ENCODE assay signal across 13 mouse cellular contexts in the genomic region with DNA sequence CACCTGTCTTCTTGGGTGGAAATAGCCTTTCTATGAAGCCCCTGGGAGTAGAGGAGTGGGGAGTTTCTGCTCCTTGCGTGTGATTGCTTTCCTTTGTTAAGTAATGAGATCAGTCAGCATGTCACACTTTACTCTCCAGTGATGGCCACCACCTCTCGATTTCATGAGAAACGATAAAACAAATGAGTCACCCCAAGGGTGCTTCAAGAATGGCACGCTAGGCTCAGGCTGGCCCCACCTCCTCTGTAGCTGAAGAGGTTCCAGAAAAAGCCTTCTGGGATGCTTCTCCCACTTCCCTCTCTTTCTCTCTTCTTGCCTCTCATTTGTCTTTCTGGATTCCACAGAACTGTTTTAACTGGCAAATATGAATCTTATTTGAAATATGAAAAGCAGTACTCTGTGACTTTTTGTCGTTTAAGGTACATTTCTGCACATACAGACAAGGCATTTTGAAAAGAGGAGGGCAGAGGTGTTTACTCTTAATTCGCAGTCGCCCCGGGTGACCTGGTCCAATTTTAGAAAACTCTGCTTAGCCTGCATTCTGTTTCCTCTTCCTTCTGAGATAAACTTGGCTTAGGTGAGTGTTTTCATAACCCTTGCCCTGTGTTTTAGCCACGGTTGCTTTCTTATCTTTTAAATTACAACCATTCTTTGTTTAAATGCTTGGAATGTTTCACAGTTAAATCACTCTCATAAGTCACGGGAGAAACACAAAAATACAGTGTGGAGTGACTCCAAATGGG. TPM values are rescaled to one million over a fixed set of nuclear protein-coding genes. Genes with fewer than 3 reads are reported as not detected.
A peak's percentile ranks its signal among the peaks of the same experiment; 100 is the strongest.
DNase-seq lines count a peak whose midpoint lies in the region; ATAC-seq lines count a peak whose summit lies in the region.
"Had no signal": no experiment of that assay in that cellular context is flagged by ENCODE, and none has a peak within 500 bp of the region (broad histone marks: within the 10 kb centered on the region; RNA-seq: fewer than 3 reads in every experiment).

No protein-coding gene starts in this region.

- no peaks in the 10 kb centered on the region for H3K9me3 ChIP-seq in kidney, embryonic 15.5 days (replicated peaks)
- H3K9me3 ChIP-seq in heart, embryonic 13.5 days, result no peaks in the 10 kb centered on the region
- H3K9me3 ChIP-seq: G1E had no signal

- ATAC-seq in kidney, embryonic 15.5 days (replicated peaks; ENCODE audit: low FRiP score), result no peak
- ATAC-seq in heart, embryonic 13.5 days (ENCODE audit: extremely low read depth, insufficient number of reproducible peaks, low FRiP score, low TSS enrichment), result no peak
- ATAC-seq: forebrain, postnatal 0 days had no signal

- H3K27ac ChIP-seq in kidney, embryonic 15.5 days, result no peak overlapping the region
- H3K27ac ChIP-seq in heart, embryonic 13.5 days (replicated peaks), result peak overlapping the region; percentile 61
- H3K27ac ChIP-seq: liver, embryonic 14.5 days had no signal

- H3K9ac ChIP-seq in kidney, embryonic 15.5 days, result no peak overlapping the region
- no peak overlapping the region for H3K9ac ChIP-seq in heart, embryonic 13.5 days
- H3K9ac ChIP-seq: forebrain, postnatal 0 days; liver, embryonic 14.5 days had no signal

- H3K4me3 ChIP-seq in kidney, embryonic 15.5 days (replicated peaks), result no peak overlapping the region
- peak overlapping the region; percentile 24; the same call in 1 of the 2 replicates for H3K4me3 ChIP-seq in heart, embryonic 13.5 days

- H3K27me3 ChIP-seq in kidney, embryonic 15.5 days, result no peaks in the 10 kb centered on the region
- no peaks in the 10 kb centered on the region for H3K27me3 ChIP-seq in heart, embryonic 13.5 days (replicated peaks)

- no peaks in the 10 kb centered on the region for H3K36me3 ChIP-seq in kidney, embryonic 15.5 days
- H3K36me3 ChIP-seq in heart, embryonic 13.5 days, result no peaks in the 10 kb centered on the region
- H3K36me3 ChIP-seq: G1E had no signal

- DNase-seq in kidney, adult 11 months, result peak; percentile 23
- peak; percentile 42 for DNase-seq in CD4-positive helper T cell, adult 2 months (ENCODE audit: low read depth, low spot score)
- DNase-seq in lung, postnatal 10 days, result peak; percentile 7
- DNase-seq in natural killer cell, adult 2 months (ENCODE audit: low spot score in 2 of 2), result no peak
- no peak for DNase-seq in ovary, postnatal 14 days (ENCODE audit: low spot score)
- no peak for DNase-seq in urinary bladder, postnatal 25 days (ENCODE audit: low spot score)
- DNase-seq: forebrain, postnatal 0 days; thymus, adult 2 months had no signal

- WGBS in kidney, embryonic 15.5 days, result 28% methylated on average over 10 of the region's 10 CpGs
- 9% methylated on average over 10 of the region's 10 CpGs for WGBS in heart, embryonic 13.5 days

- H3K4me2 ChIP-seq in kidney, embryonic 15.5 days, result no peak overlapping the region
- H3K4me2 ChIP-seq in heart, embryonic 13.5 days, result peak overlapping the region; percentile 52

- H3K4me1 ChIP-seq in kidney, embryonic 15.5 days, result peaks cover 5% of the 10 kb centered on the region; the same call in 1 of the 2 replicates
- H3K4me1 ChIP-seq in heart, embryonic 13.5 days, result peaks cover 25% of the 10 kb centered on the region

RNA-seq across cellular contexts. Expression of a gene that starts 15.3 kb away (rescaled TPM):
- not detected in 2 replicates for polyA plus RNA-seq in kidney, embryonic 15.5 days (2015; fragmentation: Nextera tagmentation; extraction: Ambion mirVana)
- polyA plus RNA-seq in heart, embryonic 13.5 days (2015; fragmentation: Nextera tagmentation; extraction: Ambion mirVana), result not detected in 2 replicates
- polyA plus RNA-seq: forebrain, postnatal 0 days; G1E had no signal

RNA-seq across cellular contexts. Expression of a gene that starts 24.2 kb away (rescaled TPM):
- 108 and 111 TPM in 2 replicates for polyA plus RNA-seq in kidney, embryonic 15.5 days (2015; fragmentation: Nextera tagmentation; extraction: Ambion mirVana)
- 96.1 and 103 TPM in 2 replicates for polyA plus RNA-seq in heart, embryonic 13.5 days (2015; fragmentation: Nextera tagmentation; extraction: Ambion mirVana)

RNA-seq across cellular contexts. Expression of a gene that starts 33.5 kb away (rescaled TPM):
- polyA plus RNA-seq in kidney, embryonic 15.5 days (2015; fragmentation: Nextera tagmentation; extraction: Ambion mirVana), result 38.0 and 39.1 TPM in 2 replicates
- 26.9 and 37.8 TPM in 2 replicates for polyA plus RNA-seq in heart, embryonic 13.5 days (2015; fragmentation: Nextera tagmentation; extraction: Ambion mirVana)

RNA-seq across cellular contexts. Expression of a gene that starts 59.4 kb away (rescaled TPM):
- not detected in 2 replicates for polyA plus RNA-seq in kidney, embryonic 15.5 days (2015; fragmentation: Nextera tagmentation; extraction: Ambion mirVana)
- not detected in 2 replicates for polyA plus RNA-seq in heart, embryonic 13.5 days (2015; fragmentation: Nextera tagmentation; extraction: Ambion mirVana)
- polyA plus RNA-seq: forebrain, postnatal 0 days; G1E; large intestine, adult 2 months; liver, embryonic 14.5 days; thymus, adult 2 months had no signal

Comparison
In these comparisons a context has a peak if more than half of its experiments do, and no peak if none do; other contexts are left out.
1. DNase-seq: peak in kidney, adult 11 months (single experiment), CD4-positive helper T cell, adult 2 months (single experiment) and lung, postnatal 10 days (single experiment); none in natural killer cell, adult 2 months (0 of 2), ovary, postnatal 14 days (single experiment) and urinary bladder, postnatal 25 days (single experiment).